Mouse (Mus musculus) G1E (cell line): ENCODE results near the gene Gm45140. TPM values are rescaled to one million over a fixed set of nuclear protein-coding genes. Genes with fewer than 3 reads are reported as not detected.

ENCODE experiments used
- ATAC-seq: 2 replicates; pipeline ENCODE4 v1.8.0; 2016; ENCODE audit warnings: mild to moderate bottlenecking; ENCODE audit not compliant: insufficient number of reproducible peaks, poor library complexity, low FRiP score, severe bottlenecking; ENCODE audit errors: extremely low read depth
- DNase-seq: peaks from one replicate; pipeline ENCODE4 v3.0.0; 2012; ENCODE audit warnings: low spot score
- H3K27me3 ChIP-seq: 2 replicates; pipeline ENCODE4 v1.6.1; 2012; ENCODE audit warnings: mild to moderate bottlenecking, low read length, inconsistent platforms; ENCODE audit not compliant: insufficient read depth
- H3K36me3 ChIP-seq: replicated peaks from 2 replicates; pipeline ENCODE3; 2012; ENCODE audit warnings: mild to moderate bottlenecking, inconsistent platforms
- H3K4me1 ChIP-seq: 2 replicates; pipeline ENCODE4 v1.6.1; 2012; ENCODE audit warnings: low read depth, low read length, inconsistent platforms, mixed read lengths; ENCODE audit not compliant: insufficient read depth
- H3K4me3 ChIP-seq: 2 replicates; pipeline ENCODE4 v1.5.1; 2012; ENCODE audit warnings: low read depth, mild to moderate bottlenecking, inconsistent platforms, low read length, moderate library complexity, mixed read lengths
- H3K9me3 ChIP-seq: replicated peaks from 2 replicates; pipeline ENCODE4 v1.6.1; 2012; ENCODE audit warnings: inconsistent platforms
- CTCF ChIP-seq: IDR thresholded peaks from 2 replicates; pipeline ENCODE4 v1.5.1; 2012; ENCODE audit warnings: low read depth, low read length, inconsistent platforms, mixed read lengths
- GATA1 ChIP-seq: IDR thresholded peaks from 2 replicates; pipeline ENCODE4 v1.6.1; 2012; ENCODE audit warnings: borderline replicate concordance, low read length, inconsistent platforms, mixed read lengths
- GATA2 ChIP-seq: IDR thresholded peaks from 2 replicates; pipeline ENCODE4 v1.6.1; 2012; ENCODE audit warnings: low read depth, low read length, inconsistent platforms, borderline replicate concordance
- POLR2AphosphoS5 ChIP-seq: IDR thresholded peaks from 2 replicates; pipeline ENCODE4 v1.6.1; 2012; ENCODE audit warnings: low read depth, low read length, inconsistent platforms; ENCODE audit not compliant: insufficient replicate concordance
- TAL1 ChIP-seq: conservative IDR thresholded peaks from 2 replicates; pipeline ENCODE4 v1.6.1; 2012; ENCODE audit warnings: low read depth, low read length, inconsistent platforms, mixed read lengths
- polyA plus RNA-seq: library from polyadenylated mRNA; stranded (reverse); fragments of >175 nt; gene quantifications from 2 replicates; pipeline ENCODE4 v1.2.3, GENCODE M21; 2012
- total RNA-seq, 2 experiments: library from RNA; stranded (forward) in 1 of 2; stranded (reverse) in 1 of 2; fragments of 200-1000 nt in 1 of 2; fragments of >200 nt in 1 of 2; fragmentation: Nextera tagmentation in 1 of 2; gene quantifications; 2 replicates each; pipeline ENCODE4 v1.2.3; 2014 to 2017

The Gm45140 gene
- total and polyA plus RNA-seq, 3 experiments: 10.5 to 19.5 (median 13.8) TPM

DNA sequence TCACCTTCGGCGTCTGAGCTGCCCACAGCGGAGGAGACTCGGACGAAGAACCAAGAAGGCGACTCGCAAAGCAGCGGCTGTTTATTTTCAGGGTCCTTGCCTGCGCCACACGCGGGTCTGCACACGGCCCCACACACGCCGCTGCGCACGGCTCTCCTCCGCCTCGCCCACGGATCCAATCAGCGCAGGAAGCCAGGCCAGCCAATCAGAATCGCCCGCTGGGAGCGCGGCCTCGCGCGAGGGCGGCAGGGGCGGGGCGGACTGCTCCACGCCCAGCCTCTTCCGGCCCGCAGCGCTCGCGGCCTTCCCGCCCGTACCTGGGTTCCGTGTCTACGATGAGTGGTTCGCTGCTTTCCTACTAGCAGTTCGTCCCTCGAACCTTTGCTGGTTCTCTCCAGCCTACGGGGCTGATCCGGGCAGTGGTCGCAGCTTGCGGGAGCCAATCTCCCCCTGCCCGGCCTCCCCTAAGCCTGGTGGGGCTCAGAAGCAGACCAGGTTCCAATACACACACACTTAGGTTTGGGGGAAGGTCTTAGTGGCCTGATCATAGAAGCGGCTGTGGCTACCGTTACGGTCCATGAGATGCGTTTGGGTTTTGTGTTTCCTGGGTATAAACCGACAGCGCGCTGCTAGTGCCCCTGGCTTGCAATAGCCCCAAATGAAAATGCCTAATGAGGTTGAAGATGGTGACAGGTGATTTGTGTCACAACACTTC lies 15.5 kb upstream of the Gm45140 start, which contains the start of gene Cnbp:
Gene Cnbp, minus strand, starts transcription at position 207 of the 715 bp plus-strand sequence.
- H3K27me3 ChIP-seq: no peaks in the 10 kb centered on the region
- TF ChIP-seq POLR2AphosphoS5 (no peak), TAL1 (no peak), CTCF (no peak), GATA1 (no peak), GATA2 (no peak)
- no peaks in the 10 kb centered on the region for H3K9me3 ChIP-seq
- DNase-seq: peak; percentile 90
- peaks cover 29% of the 10 kb centered on the region for H3K36me3 ChIP-seq
- ATAC-seq: peak; percentile 80
- peak within 1 kb of the TSS; percentile 100 for H3K4me3 ChIP-seq
- H3K4me1 ChIP-seq: peaks cover 50% of the 10 kb centered on the region

DNA sequence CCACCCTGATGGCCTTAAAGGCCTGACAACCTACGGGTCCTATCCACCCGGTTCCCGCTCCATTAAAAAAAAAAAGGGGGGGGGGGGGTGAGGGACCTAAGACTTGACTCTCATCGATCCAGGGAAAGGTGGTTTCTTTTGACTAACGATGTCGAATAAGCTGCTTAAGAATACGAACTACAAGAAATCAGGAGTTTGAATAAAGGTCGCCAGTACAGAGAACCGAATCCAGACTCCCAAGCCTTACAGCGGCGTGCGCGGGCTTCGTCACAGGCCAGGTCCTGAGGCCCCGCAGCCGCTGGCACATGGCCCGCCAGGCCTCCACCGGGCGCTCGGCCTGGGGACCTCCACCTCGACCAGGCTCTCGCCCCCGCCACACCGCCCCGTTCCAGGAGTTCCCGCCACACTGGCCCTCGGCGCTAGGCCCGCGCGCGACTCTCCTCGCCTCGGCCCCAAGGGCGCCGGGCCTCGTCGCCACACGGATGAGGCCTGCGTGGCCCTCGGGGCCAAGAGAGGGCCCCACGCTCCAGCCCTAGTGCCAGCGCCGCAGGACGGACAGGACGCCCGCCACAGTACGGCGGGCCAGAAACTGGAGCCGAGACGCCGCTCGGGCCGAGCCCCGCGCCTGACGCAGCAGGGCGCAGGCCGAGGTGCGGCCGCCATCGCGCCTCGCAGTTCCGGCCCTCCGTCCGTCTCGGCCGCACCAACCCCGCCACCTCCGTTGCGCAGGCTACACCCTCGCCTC lies 14.7 kb upstream of the Gm45140 start:
- Histone ChIP-seq H3K36me3 (peaks cover 37% of the 10 kb centered on the region), H3K4me1 (peaks cover 54% of the 10 kb centered on the region), H3K4me3 (peak overlapping the region; percentile 100), H3K27me3 (no peaks in the 10 kb centered on the region), H3K9me3 (no peaks in the 10 kb centered on the region)
- no peak for DNase-seq
- TF ChIP-seq TAL1 (no peak), POLR2AphosphoS5 (no peak)
- ATAC-seq: no peak

DNA sequence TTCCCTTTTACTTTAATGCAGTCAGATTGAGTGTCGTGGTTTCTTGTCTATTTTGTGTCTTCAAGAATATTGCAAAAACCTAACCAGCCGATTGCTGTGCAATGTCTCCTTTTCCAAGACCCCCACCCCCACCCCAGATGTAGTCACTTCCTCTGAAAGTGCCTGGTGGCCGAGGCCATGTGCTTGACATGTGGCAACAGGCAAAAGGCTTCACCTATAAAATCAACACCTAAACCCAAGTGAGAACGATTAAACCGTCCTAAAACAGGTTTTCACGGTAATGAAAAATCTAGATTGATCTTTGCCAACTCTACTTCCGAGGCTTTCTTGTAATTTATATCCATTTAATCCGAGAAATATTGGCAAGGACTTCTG lies 14.2 kb upstream of the Gm45140 start:
- peak overlapping the region; percentile 100 for H3K4me3 ChIP-seq
- no peak for DNase-seq
- H3K36me3 ChIP-seq: peaks cover 42% of the 10 kb centered on the region
- TF ChIP-seq GATA1 (no peak), POLR2AphosphoS5 (no peak), GATA2 (no peak), TAL1 (no peak)
- no peak for ATAC-seq
- H3K4me1 ChIP-seq: peaks cover 60% of the 10 kb centered on the region
- no peaks in the 10 kb centered on the region for H3K27me3 ChIP-seq
- no peaks in the 10 kb centered on the region for H3K9me3 ChIP-seq

DNA sequence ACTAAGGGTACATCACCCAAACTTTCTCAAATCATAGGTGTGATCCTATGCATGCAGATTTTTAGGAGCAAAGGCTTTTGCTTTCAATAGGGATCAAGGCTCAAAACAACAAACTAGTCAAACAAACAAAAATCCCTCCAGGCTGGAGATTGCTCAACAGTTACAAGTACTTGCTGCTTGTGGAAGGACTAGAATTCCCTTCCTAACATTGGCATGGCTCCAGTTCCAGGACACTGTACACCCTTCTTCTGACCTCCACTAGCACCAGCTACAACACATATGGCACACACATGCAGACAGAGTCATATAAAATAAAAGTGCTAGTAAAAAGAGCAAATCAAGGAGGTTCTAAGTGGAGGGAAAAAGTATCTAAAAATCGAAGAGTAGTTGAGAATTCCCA lies 11.2 kb upstream of the Gm45140 start:
- no peaks in the 10 kb centered on the region for H3K9me3 ChIP-seq
- H3K27me3 ChIP-seq: no peaks in the 10 kb centered on the region
- TF ChIP-seq GATA1: no peak
- TF ChIP-seq TAL1: no peak
- no peak for TF ChIP-seq POLR2AphosphoS5
- TF ChIP-seq CTCF: no peak
- TF ChIP-seq GATA2: no peak
- peaks cover 71% of the 10 kb centered on the region for H3K36me3 ChIP-seq
- ATAC-seq (no peak), DNase-seq (no peak)
- peaks cover 54% of the 10 kb centered on the region for H3K4me1 ChIP-seq
- H3K4me3 ChIP-seq: peak overlapping the region; percentile 100; the same call in 1 of the 2 replicates

DNA sequence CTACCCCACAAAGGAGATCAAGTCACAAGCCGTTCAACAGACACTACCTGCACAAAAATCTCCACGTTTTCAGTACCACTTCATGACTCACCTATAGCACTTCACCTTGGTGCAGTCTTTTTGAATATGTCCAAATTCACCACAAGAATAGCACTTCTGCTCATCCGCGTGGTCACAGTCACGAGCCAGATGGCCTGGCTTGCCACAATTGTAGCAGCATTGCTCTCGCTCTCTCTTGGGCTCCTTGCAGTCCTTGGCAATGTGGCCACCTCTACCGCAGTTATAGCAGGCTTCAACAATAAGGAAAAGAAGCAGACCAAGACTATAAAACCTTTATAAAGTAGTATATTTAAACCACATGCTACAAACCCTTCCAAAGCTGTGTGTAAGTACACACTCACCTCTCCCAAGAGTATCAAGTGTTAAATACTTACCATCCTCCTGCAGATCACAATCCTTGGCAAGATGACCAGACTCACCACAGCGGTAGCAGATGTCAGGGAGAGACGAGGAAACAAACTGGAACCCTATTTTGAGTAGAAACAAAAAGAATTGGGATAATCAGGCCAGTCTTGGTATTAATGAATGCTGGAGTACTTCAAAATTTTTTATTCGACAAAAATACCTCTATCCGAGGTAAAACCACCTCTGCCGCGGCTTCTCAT lies 9.6 kb upstream of the Gm45140 start:
- DNase-seq: no peak
- no peak overlapping the region for H3K4me3 ChIP-seq
- no peaks in the 10 kb centered on the region for H3K27me3 ChIP-seq
- no peak for ATAC-seq
- peaks cover 58% of the 10 kb centered on the region for H3K4me1 ChIP-seq
- no peaks in the 10 kb centered on the region for H3K9me3 ChIP-seq
- TF ChIP-seq GATA1 (no peak), GATA2 (no peak), CTCF (no peak)
- peaks cover 85% of the 10 kb centered on the region for H3K36me3 ChIP-seq

DNA sequence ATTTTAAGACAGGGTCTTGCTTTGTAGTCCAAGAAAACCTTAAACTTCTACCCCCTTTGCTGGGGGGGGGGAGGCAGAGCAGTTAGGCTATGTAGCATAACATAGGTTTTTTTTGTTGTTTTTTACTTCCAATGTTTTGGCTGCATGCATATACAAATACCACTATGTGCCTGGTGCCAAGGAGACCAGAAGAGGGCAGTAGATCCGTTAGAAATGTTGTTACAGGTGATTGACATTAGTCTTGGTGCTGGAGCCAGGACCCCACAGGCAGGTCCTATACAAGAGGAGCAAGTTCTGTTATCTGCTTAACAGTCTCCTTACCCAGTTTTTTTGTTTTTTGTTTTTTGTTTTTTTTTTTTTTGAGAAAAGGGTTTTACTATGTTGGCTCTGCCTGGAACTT lies 6.7 kb upstream of the Gm45140 start:
- TF ChIP-seq CTCF: no peak; the same call in 1 of the 2 replicates
- TF ChIP-seq POLR2AphosphoS5: no peak
- no peak for TF ChIP-seq GATA2
- no peak for TF ChIP-seq TAL1
- no peak for TF ChIP-seq GATA1
- H3K4me3 ChIP-seq: no peak overlapping the region
- peaks cover 55% of the 10 kb centered on the region for H3K4me1 ChIP-seq
- H3K36me3 ChIP-seq: peaks cover 72% of the 10 kb centered on the region
- no peaks in the 10 kb centered on the region for H3K27me3 ChIP-seq
- no peak for DNase-seq
- no peak for ATAC-seq
- H3K9me3 ChIP-seq: no peaks in the 10 kb centered on the region
